ENCODE assay signal across 46 mouse cellular contexts in the genomic region with DNA sequence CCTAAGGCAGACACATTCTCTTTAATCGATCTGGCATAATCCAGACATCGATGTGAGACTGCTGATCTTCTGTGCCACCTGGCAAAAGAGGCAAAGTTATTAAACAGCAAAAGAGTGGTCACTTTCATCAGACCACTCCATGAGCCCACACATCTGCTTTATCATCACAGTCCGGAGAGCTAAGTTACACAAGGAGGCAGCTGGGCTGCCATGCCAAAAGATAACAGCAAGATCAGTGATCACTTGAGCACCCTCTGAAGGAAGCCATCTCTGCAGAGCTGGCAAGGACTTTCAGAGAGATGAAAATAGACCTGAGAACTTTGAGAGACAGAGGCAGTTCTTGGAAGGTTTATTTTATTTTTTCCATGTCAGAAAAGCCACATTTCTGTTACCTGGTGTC. TPM values are rescaled to one million over a fixed set of nuclear protein-coding genes. Genes with fewer than 3 reads are reported as not detected.
"Had no signal": no experiment of that assay in that cellular context is flagged by ENCODE, and none has a peak within 500 bp of the region (broad histone marks: within the 10 kb centered on the region; RNA-seq: fewer than 3 reads in every experiment).

No protein-coding gene starts in this region.

- H3K27me3 ChIP-seq: limb, embryonic 15.5 days; liver, embryonic 12.5 days; liver, embryonic 13.5 days; liver, embryonic 15.5 days; lung, embryonic 15.5 days; megakaryocyte, embryonic 14.5 days; midbrain, embryonic 12.5 days; midbrain, embryonic 13.5 days; midbrain, embryonic 15.5 days; neural tube, embryonic 12.5 days; neural tube, embryonic 13.5 days had no signal

- ATAC-seq: liver, embryonic 12.5 days; liver, postnatal 0 days; lung, postnatal 0 days; midbrain, embryonic 13.5 days; midbrain, embryonic 15.5 days; midbrain, embryonic 16.5 days had no signal

- H3K4me1 ChIP-seq: liver, embryonic 15.5 days; lung, embryonic 15.5 days; midbrain, embryonic 10.5 days; midbrain, embryonic 12.5 days; midbrain, embryonic 13.5 days; midbrain, embryonic 15.5 days; neural tube, embryonic 12.5 days; neural tube, embryonic 13.5 days had no signal

- H3K27ac ChIP-seq: left cerebral cortex, adult 2 months; limb, embryonic 10.5 days; limb, embryonic 12.5 days; limb, embryonic 13.5 days; limb, embryonic 15.5 days; liver, embryonic 12.5 days; liver, embryonic 13.5 days; liver, embryonic 14.5 days; liver, embryonic 15.5 days; lung, embryonic 15.5 days; macrophage; midbrain, embryonic 10.5 days; midbrain, embryonic 12.5 days; midbrain, embryonic 13.5 days; midbrain, embryonic 15.5 days; neural tube, embryonic 12.5 days; neural tube, embryonic 13.5 days had no signal

- H3K9ac ChIP-seq: limb, embryonic 12.5 days; limb, embryonic 13.5 days; limb, embryonic 15.5 days; liver, embryonic 12.5 days; liver, embryonic 13.5 days; liver, embryonic 14.5 days; liver, embryonic 15.5 days; liver, postnatal 0 days; lung, embryonic 14.5 days; lung, embryonic 15.5 days; midbrain, embryonic 12.5 days; midbrain, embryonic 13.5 days; midbrain, embryonic 15.5 days; neural tube, embryonic 12.5 days; neural tube, embryonic 13.5 days had no signal

- DNase-seq: left cerebral cortex, postnatal 4 days; liver, embryonic 13.5 days; liver, postnatal 0 days; lung, adult 18-20 months; lung, adult 2 months; lung, embryonic 14.5 days; lung, postnatal 10 days; lung, postnatal 14 days; lung, postnatal 36 days; lung, postnatal 4 days; midbrain, embryonic 14.5 days had no signal

- H3K4me3 ChIP-seq: left cerebral cortex, adult 2 months; limb, embryonic 10.5 days; limb, embryonic 12.5 days; limb, embryonic 13.5 days; limb, embryonic 15.5 days; liver, embryonic 12.5 days; liver, embryonic 13.5 days; liver, embryonic 15.5 days; lung, embryonic 15.5 days; megakaryocyte, embryonic 14.5 days; midbrain, embryonic 10.5 days; midbrain, embryonic 12.5 days; midbrain, embryonic 13.5 days; midbrain, embryonic 15.5 days; myocyte; neural tube, embryonic 12.5 days; neural tube, embryonic 13.5 days had no signal

- H3K36me3 ChIP-seq: limb, embryonic 15.5 days; lung, embryonic 15.5 days; midbrain, embryonic 12.5 days; midbrain, embryonic 15.5 days; neural tube, embryonic 12.5 days had no signal

- H3K9me3 ChIP-seq: limb, embryonic 10.5 days; limb, embryonic 12.5 days; limb, embryonic 13.5 days; limb, embryonic 15.5 days; liver, embryonic 12.5 days; liver, embryonic 13.5 days; liver, embryonic 15.5 days; lung, embryonic 15.5 days; megakaryocyte, embryonic 14.5 days; midbrain, embryonic 10.5 days; midbrain, embryonic 12.5 days; midbrain, embryonic 13.5 days; midbrain, embryonic 15.5 days; neural tube, embryonic 12.5 days; neural tube, embryonic 13.5 days had no signal

- H3K4me2 ChIP-seq: limb, embryonic 12.5 days; limb, embryonic 13.5 days; limb, embryonic 15.5 days; liver, embryonic 12.5 days; liver, embryonic 13.5 days; liver, embryonic 15.5 days; lung, embryonic 14.5 days; lung, embryonic 15.5 days; midbrain, embryonic 11.5 days; midbrain, embryonic 12.5 days; midbrain, embryonic 13.5 days; midbrain, embryonic 15.5 days; neural tube, embryonic 12.5 days; neural tube, embryonic 13.5 days had no signal

RNA-seq across cellular contexts. Expression of a gene that starts 7.1 kb away (rescaled TPM):
- total RNA-seq: left cerebral cortex, adult 18-20 months; left cerebral cortex, adult 2 months; left cerebral cortex, adult 8-10 months; left cerebral cortex, postnatal 10 days; left cerebral cortex, postnatal 14 days; left cerebral cortex, postnatal 25 days; left cerebral cortex, postnatal 36 days; left cerebral cortex, postnatal 4 days; liver, adult 2 months; megakaryocyte, adult 5-6 weeks; midbrain, postnatal 0 days; monocyte, adult 5-6 weeks had no signal
- polyA plus RNA-seq: limb, embryonic 10.5 days; limb, embryonic 11.5 days; limb, embryonic 12.5 days; limb, embryonic 13.5 days; limb, embryonic 15.5 days; liver, adult 2 months; liver, embryonic 12.5 days; liver, embryonic 13.5 days; liver, embryonic 14.5 days; liver, embryonic 15.5 days; liver, embryonic 16.5 days; liver, postnatal 0 days; lung, adult 2 months; lung, embryonic 14.5 days; lung, embryonic 15.5 days; lung, embryonic 16.5 days; lung, postnatal 0 days; macrophage; midbrain, embryonic 10.5 days; midbrain, embryonic 12.5 days; midbrain, embryonic 13.5 days; midbrain, embryonic 14.5 days; midbrain, embryonic 15.5 days; midbrain, embryonic 16.5 days; midbrain, postnatal 0 days; myocyte; neural tube, embryonic 11.5 days; neural tube, embryonic 12.5 days; neural tube, embryonic 13.5 days had no signal
